Mouse (Mus musculus): ENCODE data around the gene Irx2. TPM values are rescaled to one million over a fixed set of nuclear protein-coding genes. Genes with fewer than 3 reads are reported as not detected.

The Irx2 gene
- polyA plus RNA-seq (2015; fragmentation: Nextera tagmentation; extraction: Ambion mirVana): not detected in 2 replicates

DNA sequence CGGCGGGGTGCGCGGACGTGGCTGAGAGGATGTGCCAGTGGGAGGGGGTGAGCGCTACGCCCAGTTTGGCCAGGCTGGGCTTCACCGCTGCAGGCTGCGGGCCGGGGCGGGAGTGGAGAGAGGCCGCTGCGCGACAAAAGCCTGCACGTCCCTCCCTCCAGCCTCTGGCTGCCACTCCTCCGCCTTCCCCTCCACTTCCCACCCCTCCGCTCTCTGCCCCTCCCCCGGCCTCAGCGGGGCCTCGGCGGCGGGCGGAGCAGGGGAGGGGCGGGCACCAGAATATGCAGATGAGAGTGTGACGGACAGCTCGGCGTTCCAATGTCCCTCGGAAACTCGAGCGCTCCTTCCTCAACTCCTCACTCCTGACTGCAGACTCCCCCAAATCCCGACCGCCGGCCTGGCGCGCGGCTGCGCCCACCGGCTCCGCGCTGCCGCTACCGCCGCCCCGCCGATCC lies at the start of gene Irx2:
TSS of gene Irx2 (plus strand) at position 359 of the 455 bp plus-strand sequence.
- no peak within 1 kb of the TSS for H3K27ac ChIP-seq (replicated peaks)
- peaks cover 99% of the 10 kb centered on the region for H3K27me3 ChIP-seq
- H3K4me3 ChIP-seq (replicated peaks): peak within 1 kb of the TSS; percentile 44
- H3K36me3 ChIP-seq (replicated peaks): no peaks in the 10 kb centered on the region
- H3K9ac ChIP-seq: no peak within 1 kb of the TSS
- H3K4me1 ChIP-seq (replicated peaks): peaks cover 16% of the 10 kb centered on the region; the same call in 1 of the 2 replicates
- WGBS (ENCODE audit: insufficient replicate concordance): 3% methylated on average over 24 of the region's 45 CpGs
- peak; percentile 62 for ATAC-seq (ENCODE audit: insufficient read depth)
- H3K4me2 ChIP-seq: peak within 1 kb of the TSS; percentile 65
- H3K9me3 ChIP-seq (replicated peaks): no peaks in the 10 kb centered on the region

DNA sequence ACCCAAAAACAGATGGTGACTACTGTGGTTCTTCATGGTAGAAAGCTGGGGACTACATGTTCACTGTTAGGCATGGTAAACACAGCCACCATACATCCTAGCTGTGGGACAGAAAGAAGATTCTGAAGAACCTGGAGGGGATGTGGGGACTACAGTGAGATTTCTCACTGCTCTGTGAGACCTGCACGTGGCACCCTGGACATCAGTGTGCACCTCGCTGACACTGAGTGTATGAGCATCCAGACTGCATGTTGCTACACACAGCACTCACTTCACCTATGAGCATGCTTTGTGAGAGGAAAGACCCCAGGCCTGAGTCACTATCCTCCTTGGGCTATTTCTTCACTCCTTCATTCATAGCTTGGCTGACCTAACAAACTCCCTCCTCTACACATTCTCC lies 47.3 kb upstream of the Irx2 start:
- H3K4me2 ChIP-seq: no peak overlapping the region
- no peak overlapping the region for H3K4me3 ChIP-seq (replicated peaks)
- H3K27ac ChIP-seq (replicated peaks): no peak overlapping the region
- no peak overlapping the region for H3K9ac ChIP-seq
- no peaks in the 10 kb centered on the region for H3K36me3 ChIP-seq (replicated peaks)
- WGBS (ENCODE audit: insufficient replicate concordance): 53% methylated on average over 2 of the region's 2 CpGs
- H3K27me3 ChIP-seq: no peaks in the 10 kb centered on the region
- H3K4me1 ChIP-seq (replicated peaks): no peaks in the 10 kb centered on the region
- ATAC-seq (ENCODE audit: insufficient read depth): no peak
- H3K9me3 ChIP-seq (replicated peaks): no peaks in the 10 kb centered on the region

DNA sequence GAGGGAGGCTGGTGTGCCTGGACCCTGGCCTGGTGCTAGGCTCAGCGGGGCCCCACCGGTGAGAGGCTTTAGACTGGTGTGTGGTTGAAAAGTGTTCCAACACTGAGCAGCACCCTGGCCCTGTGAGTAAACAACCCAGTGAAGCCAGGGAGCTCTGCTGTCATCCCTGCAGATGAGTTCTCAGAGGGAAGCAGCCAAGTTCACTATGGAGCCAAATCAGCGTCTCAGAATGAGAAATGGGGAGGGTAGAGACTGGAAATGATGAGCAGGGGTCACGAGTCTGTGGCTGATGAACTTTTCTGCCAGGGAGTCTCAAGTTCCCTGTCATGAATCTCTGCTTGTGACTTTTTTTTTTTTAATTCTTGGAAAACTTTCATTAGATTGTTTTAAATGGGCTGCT lies 36.1 kb upstream of the Irx2 start:
- H3K9ac ChIP-seq: no peak overlapping the region
- WGBS (ENCODE audit: insufficient replicate concordance): 50% methylated on average over 4 of the region's 4 CpGs
- no peak overlapping the region for H3K27ac ChIP-seq (replicated peaks)
- no peaks in the 10 kb centered on the region for H3K4me1 ChIP-seq (replicated peaks)
- H3K27me3 ChIP-seq: no peaks in the 10 kb centered on the region
- H3K4me2 ChIP-seq: no peak overlapping the region
- no peak for ATAC-seq (ENCODE audit: insufficient read depth)
- no peak overlapping the region for H3K4me3 ChIP-seq (replicated peaks)
- H3K9me3 ChIP-seq (replicated peaks): no peaks in the 10 kb centered on the region
- no peaks in the 10 kb centered on the region for H3K36me3 ChIP-seq (replicated peaks)

DNA sequence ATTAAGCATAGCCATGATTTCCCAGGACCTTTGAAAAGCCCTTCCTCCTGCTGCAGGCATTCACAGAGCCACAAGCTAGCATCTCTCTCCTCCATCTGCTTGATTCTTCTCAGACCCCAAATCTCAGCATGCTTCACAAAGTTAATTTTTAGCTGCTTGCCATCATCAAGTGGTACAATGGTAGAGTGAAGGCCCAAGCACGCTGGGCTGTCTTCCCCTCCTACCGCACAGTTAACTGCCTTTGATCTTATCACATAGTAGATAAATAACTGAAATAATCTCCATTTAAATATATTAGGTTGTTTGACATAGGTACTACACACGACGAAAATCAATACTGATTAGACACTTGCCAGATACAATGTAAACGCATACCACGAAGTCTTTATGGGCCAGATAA lies 35.3 kb upstream of the Irx2 start:
- no peaks in the 10 kb centered on the region for H3K9me3 ChIP-seq (replicated peaks)
- H3K36me3 ChIP-seq (replicated peaks): no peaks in the 10 kb centered on the region
- no peak overlapping the region for H3K4me3 ChIP-seq (replicated peaks)
- no peak overlapping the region for H3K9ac ChIP-seq
- ATAC-seq (ENCODE audit: insufficient read depth): no peak
- H3K27ac ChIP-seq (replicated peaks): no peak overlapping the region
- 59% methylated on average over 6 of the region's 6 CpGs for WGBS (ENCODE audit: insufficient replicate concordance)
- no peaks in the 10 kb centered on the region for H3K4me1 ChIP-seq (replicated peaks)
- no peaks in the 10 kb centered on the region for H3K27me3 ChIP-seq
- no peak overlapping the region for H3K4me2 ChIP-seq

- Histone ChIP-seq H3K4me2 (no peak overlapping the region), H3K9ac (no peak overlapping the region), H3K4me3 (replicated peaks) (no peak overlapping the region), H3K27me3 (no peaks in the 10 kb centered on the region), H3K27ac (replicated peaks) (no peak overlapping the region), H3K4me1 (replicated peaks) (no peaks in the 10 kb centered on the region), H3K36me3 (replicated peaks) (no peaks in the 10 kb centered on the region), H3K9me3 (replicated peaks) (no peaks in the 10 kb centered on the region)
- no peak for ATAC-seq (ENCODE audit: insufficient read depth)
- WGBS (ENCODE audit: insufficient replicate concordance): 44% methylated on average over 4 of the region's 4 CpGs
Observed at GRCm38 (mm10) chr13:72593710-72594111, 34.9 kb upstream of the Irx2 start.

GRCm38 (mm10) chr13:72599254-72599653 lies 29.4 kb upstream of the Irx2 start:
- H3K4me1 ChIP-seq (replicated peaks): no peaks in the 10 kb centered on the region
- H3K4me2 ChIP-seq: no peak overlapping the region
- no peak for ATAC-seq (ENCODE audit: insufficient read depth)
- no peak overlapping the region for H3K9ac ChIP-seq
- H3K36me3 ChIP-seq (replicated peaks): no peaks in the 10 kb centered on the region
- H3K27me3 ChIP-seq: no peaks in the 10 kb centered on the region
- H3K9me3 ChIP-seq (replicated peaks): no peaks in the 10 kb centered on the region
- 54% methylated on average over 3 of the region's 3 CpGs for WGBS (ENCODE audit: insufficient replicate concordance)
- H3K4me3 ChIP-seq (replicated peaks): no peak overlapping the region
- no peak overlapping the region for H3K27ac ChIP-seq (replicated peaks)

DNA sequence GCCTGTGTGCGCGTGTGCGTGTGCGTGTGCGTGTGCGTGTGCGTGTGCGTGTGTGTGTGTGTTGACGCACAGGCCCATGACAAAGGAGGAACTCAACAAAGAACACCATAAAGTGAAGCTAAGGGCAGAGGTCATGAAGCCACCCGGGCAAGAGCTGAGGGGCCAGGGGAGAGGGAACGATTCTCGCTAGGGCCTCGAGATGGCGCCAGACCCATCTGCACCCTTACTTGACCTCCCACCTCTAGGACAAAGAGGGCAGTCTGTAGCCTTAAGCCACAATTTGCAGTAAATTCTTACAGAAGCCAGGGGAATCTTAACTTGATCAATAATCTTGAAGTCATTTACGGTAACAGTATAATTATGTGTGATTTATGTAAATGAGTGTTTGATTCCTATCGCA lies 19.9 kb upstream of the Irx2 start:
- no peak overlapping the region for H3K4me3 ChIP-seq (replicated peaks)
- no peak overlapping the region for H3K4me2 ChIP-seq
- no peaks in the 10 kb centered on the region for H3K36me3 ChIP-seq (replicated peaks)
- 58% methylated on average over 16 of the region's 16 CpGs for WGBS (ENCODE audit: insufficient replicate concordance)
- no peaks in the 10 kb centered on the region for H3K27me3 ChIP-seq
- no peaks in the 10 kb centered on the region for H3K9me3 ChIP-seq (replicated peaks)
- no peak overlapping the region for H3K27ac ChIP-seq (replicated peaks)
- H3K9ac ChIP-seq: no peak overlapping the region
- H3K4me1 ChIP-seq (replicated peaks): no peaks in the 10 kb centered on the region
- ATAC-seq (ENCODE audit: insufficient read depth): no peak

GRCm38 (mm10) chr13:72610277-72610676 lies 18.3 kb upstream of the Irx2 start:
- H3K27ac ChIP-seq (replicated peaks): no peak overlapping the region
- no peak overlapping the region for H3K4me2 ChIP-seq
- no peaks in the 10 kb centered on the region for H3K4me1 ChIP-seq (replicated peaks)
- H3K9ac ChIP-seq: no peak overlapping the region
- H3K4me3 ChIP-seq (replicated peaks): no peak overlapping the region
- ATAC-seq (ENCODE audit: insufficient read depth): no peak
- WGBS (ENCODE audit: insufficient replicate concordance): 50% methylated on average over 2 of the region's 2 CpGs
- H3K27me3 ChIP-seq: no peaks in the 10 kb centered on the region
- H3K9me3 ChIP-seq (replicated peaks): no peaks in the 10 kb centered on the region
- no peaks in the 10 kb centered on the region for H3K36me3 ChIP-seq (replicated peaks)

DNA sequence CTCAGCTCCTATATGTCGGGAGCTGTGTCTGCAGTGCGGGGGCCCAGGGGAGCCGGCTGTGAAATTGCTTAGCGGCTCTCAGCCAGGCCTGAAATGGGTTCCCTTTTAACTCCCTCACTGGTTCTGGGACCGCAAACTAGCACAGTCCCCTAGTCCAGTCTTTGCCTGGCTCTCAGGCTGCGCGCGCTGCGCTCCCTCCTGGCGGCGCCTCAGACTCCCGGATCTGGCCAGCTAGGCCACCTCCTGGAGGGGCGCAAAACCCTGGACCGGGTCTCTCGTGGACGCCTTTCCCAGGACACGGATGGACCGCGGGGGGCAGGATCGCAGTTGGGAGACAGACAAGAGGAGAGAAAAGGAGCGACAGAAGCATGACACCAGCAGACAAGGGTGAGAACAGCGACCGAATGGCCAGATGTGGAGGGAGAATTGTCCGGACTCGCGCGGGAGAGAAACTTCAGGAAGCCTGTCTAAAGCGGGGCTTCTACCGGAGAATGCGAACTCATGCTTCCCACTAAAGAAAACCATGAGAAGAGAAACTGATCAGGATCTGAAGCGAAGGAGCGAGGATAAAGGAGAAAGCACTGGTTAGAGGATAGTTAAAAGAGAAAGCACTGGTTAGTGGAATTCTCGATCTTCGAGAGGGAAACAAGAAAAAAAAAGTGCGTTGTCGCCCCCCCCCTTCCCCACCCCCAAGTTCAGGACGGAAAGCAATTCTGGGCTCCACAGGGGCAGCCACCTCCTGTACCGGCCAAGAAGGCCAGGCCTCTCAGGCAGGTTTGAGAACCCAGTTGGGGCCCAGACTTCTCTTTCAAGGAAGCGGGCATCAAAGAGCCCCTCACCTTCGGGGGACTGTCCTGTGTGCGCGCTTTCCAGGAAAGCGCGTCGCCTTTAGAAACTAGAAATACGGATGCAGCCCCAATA lies 4.4 kb upstream of the Irx2 start:
- H3K9ac ChIP-seq: no peak overlapping the region
- peak overlapping the region; percentile 21 for H3K4me3 ChIP-seq (replicated peaks)
- H3K9me3 ChIP-seq (replicated peaks): no peaks in the 10 kb centered on the region
- H3K4me1 ChIP-seq (replicated peaks): peaks cover 15% of the 10 kb centered on the region; the same call in 1 of the 2 replicates
- H3K36me3 ChIP-seq (replicated peaks): no peaks in the 10 kb centered on the region
- 2% methylated on average over 46 of the region's 46 CpGs for WGBS (ENCODE audit: insufficient replicate concordance)
- no peak overlapping the region for H3K27ac ChIP-seq (replicated peaks)
- H3K4me2 ChIP-seq: peak overlapping the region; percentile 48
- peaks cover 86% of the 10 kb centered on the region for H3K27me3 ChIP-seq
- no peak for ATAC-seq (ENCODE audit: insufficient read depth)

DNA sequence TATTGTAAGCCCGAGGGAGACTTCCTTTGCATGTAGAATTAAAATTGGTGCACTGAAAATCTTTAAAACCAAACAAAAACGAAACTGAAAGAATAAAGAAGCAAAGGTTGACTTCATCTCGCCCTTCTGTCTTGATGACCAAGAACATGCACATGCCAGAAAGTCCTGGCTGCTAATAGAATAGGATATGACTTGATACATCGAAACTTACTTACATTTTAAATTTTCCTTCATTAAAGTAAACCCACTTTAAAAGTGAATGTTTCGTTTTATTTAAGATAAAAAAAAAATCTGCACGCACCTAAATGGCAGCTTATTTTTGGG lies 3.8 kb upstream of the Irx2 start:
- Histone ChIP-seq H3K4me2 (peak overlapping the region; percentile 48), H3K4me1 (replicated peaks) (peaks cover 16% of the 10 kb centered on the region; the same call in 1 of the 2 replicates), H3K9me3 (replicated peaks) (no peaks in the 10 kb centered on the region), H3K9ac (no peak overlapping the region), H3K36me3 (replicated peaks) (no peaks in the 10 kb centered on the region), H3K27ac (replicated peaks) (no peak overlapping the region), H3K4me3 (replicated peaks) (peak overlapping the region; percentile 21), H3K27me3 (peaks cover 89% of the 10 kb centered on the region)
- 3% methylated on average over 6 of the region's 6 CpGs for WGBS (ENCODE audit: insufficient replicate concordance)
- no peak for ATAC-seq (ENCODE audit: insufficient read depth)

- 7% methylated on average over 28 of the region's 28 CpGs for WGBS (ENCODE audit: insufficient replicate concordance)
- Histone ChIP-seq H3K9ac (no peak overlapping the region), H3K36me3 (replicated peaks) (no peaks in the 10 kb centered on the region), H3K9me3 (replicated peaks) (no peaks in the 10 kb centered on the region), H3K27me3 (peaks cover 95% of the 10 kb centered on the region), H3K4me1 (replicated peaks) (peaks cover 16% of the 10 kb centered on the region; the same call in 1 of the 2 replicates), H3K27ac (replicated peaks) (no peak overlapping the region), H3K4me2 (0 out of 2 replicates have a peak overlapping the region, but pooled peaks have one; percentile 48), H3K4me3 (replicated peaks) (no peak overlapping the region)
- no peak for ATAC-seq (ENCODE audit: insufficient read depth)
Observed at GRCm38 (mm10) chr13:72625236-72625950, 3.2 kb upstream of the Irx2 start.
